Mouse (Mus musculus) kidney, postnatal 25 days (tissue): ENCODE results near the gene Rhbg.

Experiments used
- DNase-seq, 2 experiments: peaks; one replicate each; pipeline ENCODE4 v3.0.0; 2021; ENCODE audit warnings: mixed read lengths in 2 of 2

The Rhbg gene

DNA sequence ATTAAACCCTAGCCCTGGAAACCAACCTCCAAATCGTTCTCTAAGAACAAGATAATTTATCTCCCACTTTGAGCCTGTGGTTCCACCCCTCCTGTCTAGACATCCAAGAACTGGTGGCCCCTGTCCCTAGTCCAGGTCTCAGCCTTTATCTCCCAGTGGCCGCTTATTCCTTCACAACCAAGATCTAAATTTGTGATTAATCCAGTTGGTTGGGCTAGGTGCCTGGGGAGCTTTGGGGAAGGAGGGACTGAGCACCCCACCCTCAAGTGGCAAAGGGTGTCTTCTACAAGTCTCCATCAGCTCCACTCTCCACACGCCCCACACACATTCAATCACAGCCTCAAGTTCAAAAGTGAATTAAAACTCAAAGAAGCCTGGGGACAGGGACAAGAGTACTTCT, 48.0 kb downstream of the Rhbg start:
- DNase-seq = no peak

DNA sequence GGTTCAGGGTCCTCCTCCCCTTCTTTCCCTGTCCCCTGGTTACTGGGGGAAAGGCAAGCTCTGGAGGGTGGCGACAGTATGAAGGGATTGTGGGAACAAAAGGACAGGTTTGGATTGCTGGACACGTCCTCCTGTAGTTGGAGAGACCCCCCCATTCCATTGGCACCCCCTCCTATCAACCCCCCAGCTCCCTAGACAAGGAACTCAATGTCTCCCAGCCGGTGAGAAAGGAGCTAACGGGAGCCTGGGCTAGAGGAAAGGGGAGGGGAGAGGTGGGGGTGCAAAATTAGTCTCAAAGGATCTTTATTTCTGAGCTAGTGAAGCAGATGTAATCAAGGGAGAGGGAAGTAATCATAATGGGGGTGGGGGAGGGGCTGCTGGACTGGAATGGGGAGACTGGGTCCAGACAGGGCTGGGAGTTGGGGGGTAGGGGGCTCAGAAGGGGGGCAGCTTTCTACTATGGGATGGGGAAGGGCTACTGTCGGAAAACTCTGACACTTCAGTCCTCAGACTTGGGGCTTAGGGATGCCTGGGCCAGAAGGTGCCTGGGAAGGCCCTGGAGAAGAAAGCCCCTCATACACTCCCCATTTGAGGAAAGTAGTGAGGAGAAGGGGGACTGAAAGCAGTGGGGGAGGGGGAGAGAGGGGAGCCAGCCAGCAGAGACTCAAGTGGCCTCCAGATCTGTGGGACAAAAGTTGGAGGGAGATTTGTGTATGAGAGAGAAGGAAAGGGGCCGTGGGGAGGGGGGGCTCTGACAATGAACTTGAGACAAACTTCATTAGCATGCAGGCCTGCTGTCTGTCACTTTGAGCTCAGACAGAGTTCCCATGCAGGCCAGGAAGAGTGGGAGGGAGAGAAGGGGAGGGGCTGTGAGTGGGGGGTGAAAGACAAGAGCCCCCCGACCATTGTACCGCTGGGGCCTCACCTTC, 48.7 kb downstream of the Rhbg start:
- no peak for DNase-seq

DNA sequence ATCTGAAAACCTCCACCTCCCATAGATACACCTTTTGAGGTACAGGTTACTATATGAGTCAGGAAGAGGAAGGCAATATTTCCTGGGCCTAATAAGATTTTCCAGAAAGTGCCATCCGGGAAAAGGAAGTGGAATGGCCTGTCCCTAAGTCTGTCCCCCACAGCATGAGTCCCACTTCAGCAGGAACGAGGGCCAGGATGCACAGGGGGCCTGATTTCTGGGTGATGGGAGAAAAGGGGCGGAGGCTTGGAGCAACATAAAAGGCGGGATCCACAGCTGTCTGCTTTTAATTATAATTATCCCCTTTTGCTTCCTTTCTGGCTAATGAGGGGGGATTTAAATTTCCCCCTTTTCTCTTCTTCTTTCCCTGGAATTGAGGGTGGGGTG, 49.3 kb downstream of the Rhbg start:
- no peak for DNase-seq

DNA sequence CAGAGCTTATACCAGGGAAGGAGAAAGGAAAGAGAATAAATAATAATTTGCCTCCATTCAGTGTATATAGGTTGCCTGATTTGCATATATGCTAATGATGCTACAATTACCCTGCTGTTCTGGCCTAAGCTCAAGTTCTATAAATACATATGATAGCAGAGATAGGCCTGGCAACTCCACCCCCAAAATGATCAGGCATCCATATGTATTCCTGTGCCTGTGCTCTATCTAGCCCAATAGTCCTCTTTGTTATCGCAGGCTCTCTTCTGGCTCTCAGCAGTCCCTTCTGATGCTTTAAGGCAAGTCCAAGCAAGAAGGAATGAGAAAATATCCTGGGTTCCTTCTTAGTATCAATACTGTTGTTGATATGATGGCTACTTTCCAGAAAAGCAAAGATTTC, 49.8 kb downstream of the Rhbg start:
- DNase-seq = no peak

DNA sequence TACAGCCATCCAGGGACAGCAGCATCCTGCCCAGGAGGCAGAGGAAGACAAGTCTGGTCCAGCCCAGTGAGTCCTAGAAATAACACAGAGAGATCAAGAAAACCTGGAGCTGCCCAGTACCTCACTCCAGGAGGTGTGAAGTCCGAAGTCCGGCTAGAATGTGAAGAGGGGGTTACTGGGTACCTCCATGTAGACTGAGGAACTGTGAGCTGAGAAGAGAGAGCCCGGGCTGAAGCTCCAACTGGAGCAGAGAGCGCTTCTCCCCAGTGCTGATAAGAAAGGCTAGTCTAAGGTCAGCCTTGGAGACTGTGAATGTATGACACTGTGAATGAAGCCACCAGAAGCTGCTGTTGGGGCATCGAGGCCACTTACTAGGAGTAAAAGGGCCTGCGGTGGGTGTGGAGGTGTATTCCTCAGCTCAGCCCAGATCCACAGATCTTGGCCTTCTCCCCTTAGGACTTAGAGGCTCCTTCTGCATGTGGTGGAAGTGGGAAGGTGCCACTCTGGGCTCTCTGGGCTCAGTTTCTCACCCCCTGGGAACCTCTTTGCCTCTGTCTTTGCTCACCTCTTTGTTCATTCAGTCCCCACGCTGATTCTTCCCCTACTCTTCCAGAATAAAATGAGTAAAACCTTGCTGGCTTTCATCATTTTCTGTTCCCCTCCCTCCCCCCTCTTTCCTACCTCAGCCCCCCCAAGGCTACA, 50.4 kb downstream of the Rhbg start:
- no peak for DNase-seq

DNA sequence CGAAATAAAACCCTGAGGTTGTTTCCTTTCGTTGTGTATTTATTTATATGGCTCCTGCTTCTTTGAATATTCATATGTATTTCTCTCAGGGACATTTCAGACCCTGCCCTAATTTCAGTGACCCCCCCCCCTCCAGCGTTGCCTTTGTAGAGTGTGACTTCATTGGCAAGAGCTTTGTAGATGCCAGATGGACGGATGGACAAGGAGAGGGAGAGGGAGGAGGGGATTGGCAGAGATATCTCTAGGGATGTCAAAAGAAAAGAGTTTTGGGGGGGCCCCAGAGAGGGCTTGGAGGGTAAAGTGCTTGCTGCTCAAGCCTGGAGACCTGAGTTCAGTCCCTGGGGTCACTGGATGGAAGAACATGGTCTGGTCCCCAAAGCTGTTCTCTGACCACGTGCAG, 51.1 kb downstream of the Rhbg start:
- DNase-seq = no peak

DNA sequence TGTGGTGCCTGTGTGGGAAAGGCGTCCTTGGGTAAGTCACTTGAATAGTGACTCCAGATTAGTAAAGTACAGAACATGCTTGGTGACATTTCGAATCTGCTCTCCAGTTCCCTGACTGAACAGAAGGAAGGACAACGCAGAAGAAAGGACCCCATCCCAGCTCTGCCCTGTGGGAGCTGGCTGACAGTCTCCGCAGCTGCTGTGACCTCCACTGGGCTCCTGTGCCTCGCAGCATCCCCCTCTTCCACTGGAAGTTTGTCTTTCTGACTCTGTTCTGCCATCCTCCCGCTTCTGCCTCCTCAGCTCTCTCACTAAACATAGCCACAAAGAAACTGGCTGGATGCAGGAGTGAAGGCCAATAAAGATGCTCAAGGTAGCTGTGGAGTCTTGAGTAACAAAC, 51.5 kb downstream of the Rhbg start:
- no peak for DNase-seq

DNA sequence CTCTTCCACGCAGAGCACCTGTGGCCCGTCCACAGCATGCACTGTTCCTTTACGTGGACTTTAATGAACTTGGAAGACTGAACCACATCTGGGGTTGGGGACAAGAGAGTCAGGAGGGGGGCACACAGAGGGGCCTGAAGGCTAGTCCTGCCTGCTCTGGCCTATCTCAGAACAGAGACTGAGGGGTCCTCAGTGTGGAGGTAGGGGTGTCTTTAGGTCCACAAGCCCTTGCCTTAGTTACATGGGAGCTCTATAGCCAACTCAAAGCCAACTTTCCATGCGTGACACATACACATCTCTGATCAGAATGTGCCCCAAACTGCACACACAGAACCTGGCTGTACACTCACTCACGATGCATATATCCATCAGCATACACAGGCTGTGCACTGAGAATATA, 52.9 kb downstream of the Rhbg start:
- DNase-seq = no peak

DNA sequence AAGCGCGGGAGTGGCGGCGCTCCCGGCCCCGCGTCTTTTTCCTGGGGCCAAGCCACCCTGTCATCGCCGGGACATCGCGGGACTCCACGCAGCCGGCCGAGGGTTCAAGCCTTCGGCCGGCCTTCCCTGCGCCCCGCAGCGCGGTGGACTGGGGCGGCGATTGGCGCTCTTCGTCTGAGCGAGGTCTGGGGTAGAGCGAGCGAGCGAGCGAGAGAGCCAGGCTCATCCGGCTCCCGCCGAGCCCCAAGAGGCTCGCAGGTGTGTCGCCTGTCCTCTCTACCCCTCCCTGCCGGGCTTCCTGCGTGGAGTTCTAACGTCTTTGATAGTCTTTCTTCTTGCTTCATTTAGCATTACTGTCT, 53.6 kb downstream of the Rhbg start:
- no peak for DNase-seq

DNA sequence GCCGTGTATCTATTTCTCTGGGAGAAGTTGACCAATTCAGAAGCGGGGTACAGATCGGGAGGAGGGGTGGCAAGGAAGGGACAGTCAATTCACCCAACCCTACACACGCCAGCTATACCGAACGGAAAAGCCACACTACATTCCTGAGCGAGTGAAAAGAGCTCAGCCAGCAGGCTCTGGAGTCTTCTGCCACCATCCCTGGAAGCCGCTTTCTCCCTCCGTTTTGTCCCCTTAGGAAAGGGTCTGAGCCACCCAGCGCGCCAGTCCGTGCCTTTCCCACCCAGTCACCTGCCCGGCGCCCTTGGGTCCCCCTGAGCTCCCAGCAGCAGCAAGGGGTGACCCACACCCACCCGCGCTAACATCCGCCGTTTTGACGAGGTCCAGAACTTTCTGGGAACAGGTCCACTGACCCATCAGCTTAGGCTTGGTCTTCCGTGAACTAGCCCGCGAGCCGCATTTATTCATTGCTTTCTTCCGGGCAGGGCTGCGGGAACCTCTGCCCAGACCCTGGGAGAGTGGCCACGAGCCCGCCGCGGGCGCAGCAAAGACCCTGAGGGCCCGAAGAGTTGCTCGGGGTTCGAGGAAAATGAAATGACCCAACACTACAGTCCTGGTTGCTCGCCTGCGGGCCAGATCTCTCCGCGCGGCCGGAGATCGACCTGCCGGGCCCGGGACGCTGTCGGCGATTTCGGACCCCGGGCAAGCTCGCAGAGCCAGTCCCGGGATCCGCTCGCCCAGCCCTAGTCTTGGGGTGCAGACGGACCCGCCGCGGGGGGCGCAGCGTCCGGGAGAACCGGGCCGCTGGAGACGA, 54.1 kb downstream of the Rhbg start:
- DNase-seq = no peak

DNA sequence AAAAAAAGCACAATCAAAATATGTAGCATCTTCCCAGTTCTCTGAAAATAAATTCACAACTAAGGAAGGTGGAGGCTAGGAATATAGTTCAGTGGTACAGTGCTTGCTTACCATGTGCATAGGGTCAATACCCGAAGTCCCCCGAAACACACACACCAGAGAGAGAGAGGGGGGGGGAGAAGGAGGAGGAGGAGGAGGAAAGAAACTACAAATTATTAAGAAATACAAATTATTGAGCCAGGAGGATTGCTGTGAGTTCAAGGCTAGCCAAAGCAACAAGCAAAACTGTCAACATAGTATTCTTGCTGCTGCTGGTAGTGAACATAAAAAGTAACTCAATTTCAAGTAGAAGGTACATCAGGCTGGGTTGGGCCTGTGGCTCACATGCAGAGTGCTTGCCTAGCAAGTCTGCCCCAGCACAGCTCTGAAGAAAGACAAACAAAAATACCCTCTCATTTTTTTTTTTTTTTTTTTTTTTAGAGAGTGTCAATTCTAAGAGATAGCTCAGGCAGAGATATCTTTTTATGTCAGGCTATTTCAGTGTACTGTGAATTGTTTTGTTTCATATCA, 54.9 kb downstream of the Rhbg start:
- DNase-seq = no peak

DNA sequence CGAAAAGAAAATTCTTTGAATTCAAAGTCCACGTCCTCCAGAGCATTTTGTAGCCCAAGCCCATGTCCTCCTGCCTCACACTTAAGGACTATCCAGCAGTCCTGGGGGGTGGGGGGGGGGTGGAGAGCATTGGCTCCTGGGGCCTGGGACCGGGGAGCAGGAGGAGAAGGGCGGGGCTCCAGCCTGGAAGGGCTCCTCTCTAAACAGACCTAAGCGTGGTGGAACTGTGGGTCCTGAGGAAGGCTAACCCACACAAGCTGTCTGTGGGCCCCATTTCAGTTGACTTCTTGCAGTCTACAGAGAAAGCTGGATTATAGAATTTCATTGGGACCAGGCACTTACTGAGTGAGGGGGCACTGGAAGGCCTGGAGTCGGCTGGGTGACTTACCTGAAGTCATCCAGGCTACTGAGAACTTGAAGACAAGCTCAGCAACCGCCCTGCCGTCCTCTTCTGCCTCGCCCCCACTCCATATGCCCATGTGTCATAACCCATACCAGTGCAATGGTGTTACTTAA, 55.9 kb downstream of the Rhbg start:
- no peak for DNase-seq

DNA sequence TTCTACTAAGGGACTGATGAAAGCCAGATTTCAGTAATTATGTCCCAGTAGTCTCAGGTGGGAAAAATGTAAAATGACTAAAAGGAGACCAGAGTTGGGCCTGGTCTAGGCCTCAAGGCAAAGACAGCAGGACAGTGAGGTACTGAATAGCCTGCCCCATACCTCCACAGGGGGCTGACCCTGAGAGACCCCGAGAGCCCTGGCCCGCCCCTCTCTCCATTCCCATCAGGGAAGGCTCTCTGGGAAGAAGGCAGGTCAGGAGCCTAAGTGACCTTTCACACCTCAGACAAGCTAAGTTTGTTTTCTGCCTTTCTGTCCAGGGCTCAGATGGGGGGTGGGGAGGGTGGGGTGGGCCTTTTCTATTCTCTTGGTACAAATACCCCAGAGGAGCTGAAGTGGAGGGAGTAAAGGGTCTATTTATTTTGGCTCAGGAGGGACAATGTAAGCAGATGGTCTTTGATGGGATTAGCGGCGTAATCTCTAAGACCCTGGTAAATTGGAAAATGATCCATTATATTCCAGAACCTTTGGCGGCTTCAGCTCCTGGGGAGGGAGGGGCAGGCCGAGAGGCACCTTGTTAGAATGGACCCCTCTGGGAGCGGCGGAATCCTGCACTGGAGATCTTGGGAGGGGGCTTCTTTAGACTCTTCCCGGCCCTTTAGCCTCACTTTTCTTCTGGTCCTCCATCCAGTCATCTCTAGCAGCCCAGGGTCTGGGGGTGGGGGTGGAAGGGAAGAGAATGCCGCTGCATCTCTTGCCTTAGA, 56.6 kb downstream of the Rhbg start:
- no peak for DNase-seq
